Mouse (Mus musculus) lung, adult 10 weeks (tissue): ENCODE data around the gene Babam2. TPM values are rescaled to one million over a fixed set of nuclear protein-coding genes. Genes with fewer than 3 reads are reported as not detected.

ENCODE experiments used
- polyA plus RNA-seq: library from polyadenylated mRNA; stranded (reverse); fragments of 350-450 nt; fragmentation: Illumina TruSeq; extraction: RNeasy Lipid Tissue Mini Kit (QIAGEN cat#74804); gene quantifications from one replicate; pipeline ENCODE4 v1.2.3, GENCODE M21; 2014; ENCODE audit warnings: low read depth, low replicate concordance; ENCODE audit not compliant: insufficient read depth

Babam2 gene
- 24.9 TPM for polyA plus RNA-seq

GRCm38 (mm10) chr5:31697644-31698296, at the start of gene Babam2:
Gene Babam2 (plus strand): TSS chr5:31697684.

GRCm38 (mm10) chr5:31696971-31697643, 377 bp upstream of the Babam2 start, which contains the start of gene Rbks:
Gene Rbks (minus strand): TSS chr5:31697627.

Other genes starting within 250 kb of the Babam2 start
- gene Zfp512, start 245.3 kb upstream of the Babam2 start, polyA plus RNA-seq, result 9.9 TPM
- gene 4930548H24Rik, start 211.9 kb upstream of the Babam2 start, polyA plus RNA-seq, result not detected
- 12.7 TPM for gene Gpn1, start 202.9 kb upstream of the Babam2 start, polyA plus RNA-seq
- gene Slc4a1ap, start 170.7 kb upstream of the Babam2 start, polyA plus RNA-seq, result 17.6 TPM
- gene Supt7l, start 169.9 kb upstream of the Babam2 start, polyA plus RNA-seq, result 7.1 TPM
- 219 TPM for gene Mrpl33, start 100.7 kb upstream of the Babam2 start, polyA plus RNA-seq
- 6.2 TPM for gene Rbks, start 57 bp upstream of the Babam2 start, polyA plus RNA-seq